Mouse (Mus musculus): ENCODE data around the gene Rab35. TPM values are rescaled to one million over a fixed set of nuclear protein-coding genes. Genes with fewer than 3 reads are reported as not detected.

The Rab35 gene
- polyA plus RNA-seq, 1 experiment = 50.8 TPM

DNA sequence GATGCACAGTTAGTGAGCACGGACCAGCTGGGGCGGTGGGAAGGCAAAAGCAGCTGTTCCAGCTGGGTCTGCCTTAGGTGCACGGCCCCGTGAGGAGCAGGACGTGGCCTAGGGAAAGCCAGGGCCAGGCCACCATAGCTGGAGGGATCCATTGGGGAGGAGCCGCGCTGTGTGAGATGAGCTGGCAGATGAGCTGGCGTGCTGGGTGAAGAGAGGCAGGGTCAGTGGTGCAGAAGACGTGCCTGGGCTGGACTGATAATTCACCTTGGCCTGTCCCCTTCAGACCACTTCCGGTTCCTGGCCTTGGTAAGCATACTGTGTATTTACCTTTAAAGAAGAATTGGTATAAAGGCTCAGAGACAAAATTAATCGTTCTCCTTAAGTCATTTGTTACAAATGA, 20.1 kb upstream of the Rab35 start:
- WGBS = 94% methylated on average over 11 of the region's 11 CpGs
- Histone ChIP-seq H3K4me1 (ENCODE audit: control insufficient read depth, insufficient read depth, insufficient read length, low read length) (peaks cover 5% of the 10 kb centered on the region; the same call in 1 of the 2 replicates), H3K36me3 (ENCODE audit: control insufficient read depth, insufficient read depth, low read length) (peaks cover 85% of the 10 kb centered on the region), H3K27ac (ENCODE audit: insufficient read depth, low read depth, low read length) (no peak overlapping the region), H3K4me3 (ENCODE audit: low read depth, low read length) (no peak overlapping the region), H3K27me3 (ENCODE audit: control insufficient read depth, insufficient read depth, low read length) (no peaks in the 10 kb centered on the region)
- no peak for TF ChIP-seq POLR2A (IDR thresholded peaks at IDR 0.05; ENCODE audit: low read depth, low read length)
- TF ChIP-seq CTCF (IDR thresholded peaks at IDR 0.05; ENCODE audit: extremely low read depth, insufficient read length, insufficient replicate concordance, low read depth, low read length) = no peak

DNA sequence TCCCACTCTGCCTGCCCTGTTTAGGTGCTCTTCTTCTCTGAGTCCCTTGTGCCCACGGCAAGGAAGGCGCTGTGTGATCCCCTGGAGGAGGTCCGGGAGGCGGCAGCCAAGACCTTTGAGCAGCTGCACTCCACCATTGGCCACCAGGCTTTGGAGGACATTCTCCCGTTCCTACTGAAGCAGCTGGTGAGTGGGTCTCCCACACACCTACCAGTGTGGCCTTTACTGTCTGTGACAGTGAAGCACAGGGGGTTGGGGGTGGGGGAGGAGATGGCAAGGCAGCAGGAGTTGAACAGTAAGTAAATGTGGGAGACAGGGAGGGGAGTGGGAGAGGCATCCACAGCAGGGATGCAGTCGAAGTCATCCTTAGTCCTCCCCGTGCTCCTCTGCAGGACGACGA, 18.4 kb upstream of the Rab35 start:
- H3K36me3 ChIP-seq (ENCODE audit: control insufficient read depth, insufficient read depth, low read length) = peaks cover 84% of the 10 kb centered on the region
- no peaks in the 10 kb centered on the region for H3K27me3 ChIP-seq (ENCODE audit: control insufficient read depth, insufficient read depth, low read length)
- peaks cover 5% of the 10 kb centered on the region; the same call in 1 of the 2 replicates for H3K4me1 ChIP-seq (ENCODE audit: control insufficient read depth, insufficient read depth, insufficient read length, low read length)
- TF ChIP-seq CTCF (IDR thresholded peaks at IDR 0.05; ENCODE audit: extremely low read depth, insufficient read length, insufficient replicate concordance, low read depth, low read length) = no peak
- TF ChIP-seq POLR2A (IDR thresholded peaks at IDR 0.05; ENCODE audit: low read depth, low read length) = no peak
- H3K4me3 ChIP-seq (ENCODE audit: low read depth, low read length) = no peak overlapping the region
- H3K27ac ChIP-seq (ENCODE audit: insufficient read depth, low read depth, low read length) = no peak overlapping the region
- WGBS = 87% methylated on average over 9 of the region's 9 CpGs

DNA sequence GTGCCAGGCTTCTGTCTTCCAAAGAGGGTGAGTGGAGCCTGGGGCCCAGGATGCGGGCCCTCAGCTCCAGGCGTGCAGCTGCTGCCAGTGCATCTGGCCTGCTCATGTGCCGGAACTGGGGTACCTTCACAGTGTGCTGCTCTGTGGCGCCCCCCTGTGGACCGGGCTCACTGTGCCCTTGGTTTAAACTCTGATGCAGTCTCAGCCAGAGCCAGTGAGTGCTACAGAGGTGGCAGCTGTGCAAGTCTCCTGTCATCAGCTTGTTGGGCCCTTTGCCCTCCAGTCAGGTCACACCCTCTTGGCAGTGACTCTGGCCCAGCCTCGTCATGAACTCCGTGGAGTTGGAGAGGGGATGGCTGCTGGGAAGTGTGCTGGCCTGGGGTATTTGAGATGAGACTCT, 16.8 kb upstream of the Rab35 start:
- H3K27me3 ChIP-seq (ENCODE audit: control insufficient read depth, insufficient read depth, low read length) = no peaks in the 10 kb centered on the region
- H3K36me3 ChIP-seq (ENCODE audit: control insufficient read depth, insufficient read depth, low read length) = peaks cover 80% of the 10 kb centered on the region
- H3K4me1 ChIP-seq (ENCODE audit: control insufficient read depth, insufficient read depth, insufficient read length, low read length) = peaks cover 5% of the 10 kb centered on the region; the same call in 1 of the 2 replicates
- H3K27ac ChIP-seq (ENCODE audit: insufficient read depth, low read depth, low read length) = no peak overlapping the region
- 68% methylated on average over 7 of the region's 7 CpGs for WGBS
- no peak overlapping the region for H3K4me3 ChIP-seq (ENCODE audit: low read depth, low read length)
- TF ChIP-seq POLR2A (IDR thresholded peaks at IDR 0.05; ENCODE audit: low read depth, low read length) (no peak), CTCF (IDR thresholded peaks at IDR 0.05; ENCODE audit: extremely low read depth, insufficient read length, insufficient replicate concordance, low read depth, low read length) (peak; percentile 52; the same call in 1 of the 2 replicates)

DNA sequence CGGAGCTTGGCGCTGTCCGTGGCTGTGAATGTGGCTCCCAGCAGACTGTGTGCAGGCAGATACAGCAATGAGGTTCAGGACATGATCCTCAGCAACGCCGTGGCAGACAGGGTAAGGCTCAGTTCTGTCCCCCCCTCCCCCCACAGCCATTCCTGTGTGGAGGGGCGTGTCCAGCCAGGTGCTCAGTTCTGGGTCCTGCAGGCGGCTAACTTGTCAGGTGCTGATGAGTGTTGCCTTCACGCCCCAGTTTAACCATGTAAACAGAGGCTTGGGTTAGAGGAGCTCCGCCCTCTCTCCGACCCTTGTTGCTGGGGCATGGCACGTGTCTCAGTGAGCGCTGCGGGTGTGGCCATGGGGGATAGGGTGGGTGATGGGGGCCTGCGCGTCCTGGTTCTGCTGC, 12.0 kb upstream of the Rab35 start:
- Histone ChIP-seq H3K36me3 (ENCODE audit: control insufficient read depth, insufficient read depth, low read length) (peaks cover 53% of the 10 kb centered on the region), H3K4me3 (ENCODE audit: low read depth, low read length) (no peak overlapping the region), H3K4me1 (ENCODE audit: control insufficient read depth, insufficient read depth, insufficient read length, low read length) (peaks cover 6% of the 10 kb centered on the region; the same call in 1 of the 2 replicates), H3K27me3 (ENCODE audit: control insufficient read depth, insufficient read depth, low read length) (no peaks in the 10 kb centered on the region), H3K27ac (ENCODE audit: insufficient read depth, low read depth, low read length) (no peak overlapping the region)
- TF ChIP-seq POLR2A (IDR thresholded peaks at IDR 0.05; ENCODE audit: low read depth, low read length) (no peak), CTCF (IDR thresholded peaks at IDR 0.05; ENCODE audit: extremely low read depth, insufficient read length, insufficient replicate concordance, low read depth, low read length) (no peak)
- 78% methylated on average over 15 of the region's 15 CpGs for WGBS

DNA sequence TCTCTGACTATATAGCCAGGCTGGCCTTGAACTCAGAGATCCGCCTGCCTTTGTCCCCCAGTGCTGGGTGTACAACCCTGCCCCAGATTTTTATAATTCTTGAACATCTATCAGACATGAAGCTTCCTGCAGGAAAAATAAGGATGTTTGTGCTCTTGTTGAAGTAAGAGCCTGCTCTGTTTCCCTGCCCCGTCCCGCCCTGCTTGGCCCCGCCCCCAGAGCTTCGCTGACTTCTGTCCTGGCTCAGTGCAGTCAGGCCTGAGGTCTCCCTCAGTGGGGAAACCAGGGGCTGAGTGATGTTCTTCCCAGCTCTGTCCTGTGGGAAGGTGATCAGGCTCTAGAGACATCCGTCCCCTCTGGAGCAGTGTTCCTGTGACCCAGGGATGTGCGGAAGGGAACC, 9.0 kb upstream of the Rab35 start:
- 72% methylated on average over 7 of the region's 7 CpGs for WGBS
- Histone ChIP-seq H3K4me3 (ENCODE audit: low read depth, low read length) (no peak overlapping the region), H3K36me3 (ENCODE audit: control insufficient read depth, insufficient read depth, low read length) (peaks cover 28% of the 10 kb centered on the region), H3K27ac (ENCODE audit: insufficient read depth, low read depth, low read length) (no peak overlapping the region), H3K27me3 (ENCODE audit: control insufficient read depth, insufficient read depth, low read length) (no peaks in the 10 kb centered on the region), H3K4me1 (ENCODE audit: control insufficient read depth, insufficient read depth, insufficient read length, low read length) (0 out of 2 replicates have a peak, but pooled peaks cover 1% of the 10 kb centered on the region)
- TF ChIP-seq POLR2A (IDR thresholded peaks at IDR 0.05; ENCODE audit: low read depth, low read length) (no peak), CTCF (IDR thresholded peaks at IDR 0.05; ENCODE audit: extremely low read depth, insufficient read length, insufficient replicate concordance, low read depth, low read length) (no peak)

- TF ChIP-seq POLR2A (IDR thresholded peaks at IDR 0.05; ENCODE audit: low read depth, low read length) (no peak), CTCF (IDR thresholded peaks at IDR 0.05; ENCODE audit: extremely low read depth, insufficient read length, insufficient replicate concordance, low read depth, low read length) (no peak)
- H3K27me3 ChIP-seq (ENCODE audit: control insufficient read depth, insufficient read depth, low read length) = no peaks in the 10 kb centered on the region
These were observed 7.8 kb upstream of the Rab35 start for GRCm38 (mm10) chr5:115623694-115624440.

GRCm38 (mm10) chr5:115626237-115626886, 5.3 kb upstream of the Rab35 start:
- H3K4me3 ChIP-seq (ENCODE audit: low read depth, low read length) = no peak overlapping the region
- 78% methylated on average over 10 of the region's 10 CpGs for WGBS
- H3K27me3 ChIP-seq (ENCODE audit: control insufficient read depth, insufficient read depth, low read length) = no peaks in the 10 kb centered on the region

More at GRCm38 (mm10) chr5:115623694-115624440, 7.8 kb upstream of the Rab35 start:
- no peak overlapping the region; the same call in 1 of the 2 replicates for H3K27ac ChIP-seq (ENCODE audit: insufficient read depth, low read depth, low read length)
- no peak overlapping the region for H3K4me3 ChIP-seq (ENCODE audit: low read depth, low read length)
- H3K4me1 ChIP-seq (ENCODE audit: control insufficient read depth, insufficient read depth, insufficient read length, low read length) = 0 out of 2 replicates have a peak, but pooled peaks cover 1% of the 10 kb centered on the region
- 69% methylated on average over 9 of the region's 9 CpGs for WGBS
- H3K36me3 ChIP-seq (ENCODE audit: control insufficient read depth, insufficient read depth, low read length) = peaks cover 26% of the 10 kb centered on the region

More at GRCm38 (mm10) chr5:115626237-115626886, 5.3 kb upstream of the Rab35 start:
- Histone ChIP-seq H3K36me3 (ENCODE audit: control insufficient read depth, insufficient read depth, low read length) (peaks cover 5% of the 10 kb centered on the region), H3K27ac (ENCODE audit: insufficient read depth, low read depth, low read length) (no peak overlapping the region), H3K4me1 (ENCODE audit: control insufficient read depth, insufficient read depth, insufficient read length, low read length) (peaks cover 4% of the 10 kb centered on the region; the same call in 1 of the 2 replicates)
- TF ChIP-seq POLR2A (IDR thresholded peaks at IDR 0.05; ENCODE audit: low read depth, low read length) = no peak
- no peak for TF ChIP-seq CTCF (IDR thresholded peaks at IDR 0.05; ENCODE audit: extremely low read depth, insufficient read length, insufficient replicate concordance, low read depth, low read length)

All from small intestine, adult 2 months (tissue).